Mouse (Mus musculus) retina, postnatal 1 day (tissue): ENCODE measurements at regions not wholly inside any gene's neighbourhood (a gene's known extent, or its start where the extent isn't known, plus 50 kb on each side); places are given as distances from the start of the nearest gene placed in this dataset.

ENCODE experiments used
- DNase-seq: peaks from one replicate; pipeline ENCODE4 v3.0.0-alpha.2; 2012

GRCm38 (mm10) chr14:67626181-67626580, 1617.2 kb upstream of the Gulo start:
- no peak for DNase-seq

GRCm38 (mm10) chr14:67623841-67624480, 1615.0 kb upstream of the Gulo start:
- no peak for DNase-seq

GRCm38 (mm10) chr14:67622911-67623310, 1613.9 kb upstream of the Gulo start:
- DNase-seq = no peak

GRCm38 (mm10) chr14:67621486-67621885, 1612.5 kb upstream of the Gulo start:
- DNase-seq = no peak

GRCm38 (mm10) chr14:67620854-67621476, 1612.0 kb upstream of the Gulo start:
- peak; percentile 76 for DNase-seq

- no peak for DNase-seq
These were observed 1610.6 kb upstream of the Gulo start for GRCm38 (mm10) chr14:67619571-67619970.

GRCm38 (mm10) chr14:67614369-67614768, 1605.4 kb upstream of the Gulo start:
- DNase-seq = no peak

- no peak for DNase-seq
These were observed 1604.7 kb upstream of the Gulo start for GRCm38 (mm10) chr14:67613691-67614090.

- DNase-seq = no peak
These were observed 1604.2 kb upstream of the Gulo start for GRCm38 (mm10) chr14:67613221-67613620.

- DNase-seq = no peak
These were observed 1603.5 kb upstream of the Gulo start for GRCm38 (mm10) chr14:67612471-67612870.

- peak; percentile 56 for DNase-seq
These were observed 1599.3 kb upstream of the Gulo start for GRCm38 (mm10) chr14:67608262-67608661.

GRCm38 (mm10) chr14:67602960-67603359, 1594.0 kb upstream of the Gulo start:
- no peak for DNase-seq

- DNase-seq = peak; percentile 43
These were observed 1590.7 kb upstream of the Gulo start for GRCm38 (mm10) chr14:67599734-67600133.

- no peak for DNase-seq
These were observed 1579.6 kb upstream of the Gulo start for GRCm38 (mm10) chr14:67588627-67589026.

- DNase-seq = peak; percentile 51
These were observed 1575.5 kb upstream of the Gulo start for GRCm38 (mm10) chr14:67584456-67585048.

GRCm38 (mm10) chr14:67582201-67582782, 1573.3 kb upstream of the Gulo start:
- DNase-seq = no peak

GRCm38 (mm10) chr14:67574346-67574949, 1565.4 kb upstream of the Gulo start:
- no peak for DNase-seq

- DNase-seq = peak; percentile 62
These were observed 1564.5 kb upstream of the Gulo start for GRCm38 (mm10) chr14:67573451-67573995.

- peak; percentile 27 for DNase-seq
These were observed 1560.8 kb upstream of the Gulo start for GRCm38 (mm10) chr14:67569744-67570322.

- DNase-seq = peak; percentile 30
These were observed 1560.1 kb upstream of the Gulo start for GRCm38 (mm10) chr14:67568896-67569743.

GRCm38 (mm10) chr14:67554897-67555296, 1545.9 kb upstream of the Gulo start:
- DNase-seq = no peak
